ENCODE assay signal across 8 mouse cellular contexts in the genomic region with DNA sequence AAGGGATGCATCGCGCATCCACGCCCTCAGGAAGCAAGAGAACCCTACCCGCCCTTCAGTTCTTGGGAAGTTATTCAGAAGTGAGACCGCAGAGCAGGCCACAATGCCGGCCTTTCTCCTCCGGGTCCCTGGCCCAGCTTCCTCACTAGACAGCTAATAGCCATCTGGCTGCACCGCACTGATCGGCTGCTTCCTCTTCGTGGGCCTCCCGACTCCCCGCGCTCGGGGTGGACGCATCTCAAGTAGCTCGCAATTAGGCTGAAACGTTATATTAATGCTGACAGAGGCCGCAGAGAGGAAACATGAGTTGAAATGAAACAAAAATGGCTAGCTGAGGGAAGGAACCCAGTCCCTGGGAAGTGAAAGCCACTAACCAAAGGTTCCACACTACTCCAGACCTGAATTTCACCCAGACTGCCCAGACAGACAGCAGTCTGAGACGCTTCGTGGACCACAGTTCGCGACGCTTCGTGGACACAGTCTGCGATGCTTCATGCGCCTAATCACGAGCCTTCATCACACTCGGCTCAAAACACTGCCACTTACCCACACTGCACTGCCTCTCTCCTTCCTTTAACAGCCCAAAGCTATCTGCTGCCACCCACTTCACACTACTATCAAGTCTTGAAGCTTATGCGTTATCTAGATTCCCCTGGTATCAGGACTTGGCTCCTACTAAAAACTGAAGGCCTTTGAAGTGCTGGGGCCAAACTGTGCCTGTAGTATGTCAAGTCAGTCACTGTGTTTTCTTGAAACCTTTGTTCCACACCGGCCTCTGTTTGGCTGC.
A peak's percentile ranks its signal among the peaks of the same experiment; 100 is the strongest.
DNase-seq lines count a peak whose midpoint lies in the region; ATAC-seq and TF ChIP-seq lines count a peak whose summit lies in the region.

No protein-coding gene starts in this region.

- H3K9ac ChIP-seq in embryonic facial prominence, embryonic 13.5 days, result peak overlapping the region; percentile 37; the same call in 1 of the 2 replicates

- TF ChIP-seq CTCF in E14TG2a.4 (conservative IDR thresholded peaks at IDR 0.05; ENCODE audit: low read length), result no peak

- peaks cover 20% of the 10 kb centered on the region for H3K4me1 ChIP-seq in E14TG2a.4 (replicated peaks; ENCODE audit: low read depth, low read length)
- peaks cover 36% of the 10 kb centered on the region for H3K4me1 ChIP-seq in embryonic facial prominence, embryonic 13.5 days

- peak overlapping the region; percentile 60 for H3K27ac ChIP-seq in embryonic facial prominence, embryonic 13.5 days

- peak; percentile 20 to 38 for DNase-seq in kidney, postnatal 4 days
- no peak for DNase-seq in kidney, adult 18-20 months
- peak; percentile 66 for DNase-seq in induced T-regulatory cell, adult 2 months (ENCODE audit: low read depth)
- peak; percentile 54 for DNase-seq in thymus, postnatal 25 days
- no peak for DNase-seq in yolk sac, embryonic 10.5 days (ENCODE audit: low spot score)
- no peak for DNase-seq in cerebellum, adult 11-12 months

- peak overlapping the region; percentile 42 for H3K4me2 ChIP-seq in embryonic facial prominence, embryonic 13.5 days

- WGBS in embryonic facial prominence, embryonic 13.5 days, result 40% methylated on average over 30 of the region's 30 CpGs

- H3K9me3 ChIP-seq in E14TG2a.4 (ENCODE audit: low read length), result no peaks in the 10 kb centered on the region
- H3K9me3 ChIP-seq in embryonic facial prominence, embryonic 13.5 days, result no peaks in the 10 kb centered on the region

- H3K4me3 ChIP-seq in E14TG2a.4 (replicated peaks; ENCODE audit: low read length), result peak overlapping the region; percentile 49
- no peak overlapping the region for H3K4me3 ChIP-seq in embryonic facial prominence, embryonic 13.5 days

- no peak for ATAC-seq in embryonic facial prominence, embryonic 13.5 days (ENCODE audit: insufficient number of reproducible peaks, insufficient read depth, low FRiP score, low TSS enrichment, low read depth)

- H3K27me3 ChIP-seq in E14TG2a.4 (ENCODE audit: insufficient read depth, low read length), result peaks cover 26% of the 10 kb centered on the region
- H3K27me3 ChIP-seq in embryonic facial prominence, embryonic 13.5 days, result no peaks in the 10 kb centered on the region

- H3K36me3 ChIP-seq in E14TG2a.4 (ENCODE audit: insufficient read depth, low read length), result no peaks in the 10 kb centered on the region
- no peaks in the 10 kb centered on the region for H3K36me3 ChIP-seq in embryonic facial prominence, embryonic 13.5 days

Comparison
In these comparisons a context has a peak if more than half of its experiments do, and no peak if none do; other contexts are left out.
1. DNase-seq: peak in kidney, postnatal 4 days (2 of 2), induced T-regulatory cell, adult 2 months (single experiment) and thymus, postnatal 25 days (single experiment); none in kidney, adult 18-20 months (single experiment), yolk sac, embryonic 10.5 days (single experiment) and cerebellum, adult 11-12 months (single experiment).